Mouse (Mus musculus) urinary bladder, postnatal 4 days (tissue): ENCODE data around the gene Arrdc1.

Source experiments
- DNase-seq, 2 experiments: peaks; one replicate each; pipeline ENCODE4 v3.0.0; 2021 to 2022; ENCODE audit warnings: low spot score in 2 of 2

Arrdc1 gene

GRCm38 (mm10) chr2:24925284-24925683, 9.8 kb downstream of the Arrdc1 start:
- DNase-seq, result no peak

- no peak for DNase-seq
Observed at GRCm38 (mm10) chr2:24923561-24923960, 11.5 kb downstream of the Arrdc1 start.

- no peak for DNase-seq
Observed at GRCm38 (mm10) chr2:24919839-24920175, 15.2 kb downstream of the Arrdc1 start.

DNA sequence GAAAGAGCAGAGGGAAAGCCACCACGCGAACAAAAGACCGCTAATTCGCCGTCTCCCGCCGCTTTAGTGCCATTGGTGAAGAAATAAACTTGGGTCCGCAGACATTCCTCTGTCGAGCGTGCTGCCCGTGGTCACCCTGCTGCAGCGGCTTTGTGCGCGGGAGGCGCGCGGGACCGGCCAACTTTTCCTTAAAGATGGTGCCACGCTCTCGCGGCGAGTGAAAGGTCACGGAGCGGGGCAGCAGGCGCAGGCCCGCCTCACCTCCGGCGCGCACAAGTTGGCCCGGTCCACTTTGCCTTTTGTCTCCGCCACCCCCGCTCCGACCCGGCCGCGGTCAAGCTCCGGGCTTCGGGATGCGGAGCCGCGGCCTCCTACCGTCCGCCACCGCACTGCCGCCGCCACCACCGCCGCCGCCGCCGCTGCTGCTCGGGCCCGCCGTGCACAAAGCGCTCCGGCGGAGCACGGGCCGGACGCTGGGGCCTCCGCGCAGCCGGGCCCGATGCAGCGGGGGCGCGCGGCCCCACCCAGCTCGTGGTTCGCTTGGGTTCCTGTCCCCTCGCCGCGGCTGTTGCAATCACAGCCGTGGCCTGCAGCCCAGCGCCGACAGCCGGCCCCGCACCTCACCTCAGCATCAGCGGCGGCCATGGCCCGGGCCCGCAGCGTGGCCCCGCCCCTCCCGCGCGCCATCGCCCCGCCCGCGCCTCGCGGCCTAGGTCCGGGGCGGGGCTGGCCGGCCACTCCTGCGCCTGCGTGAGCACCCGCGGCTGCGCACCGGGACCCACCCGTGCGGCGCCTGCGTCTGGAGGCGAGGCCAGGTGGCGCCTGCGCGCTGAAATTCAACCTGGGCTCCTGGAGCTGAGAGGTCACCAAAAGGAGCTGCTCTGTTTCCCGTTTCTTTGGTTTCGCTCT, 15.9 kb downstream of the Arrdc1 start, which contains the start of gene Ehmt1:
TSS of gene Ehmt1 (minus strand) at position 685 of the 909 bp plus-strand sequence.
- DNase-seq, result peak; percentile 93 to 94

- DNase-seq, result no peak
Observed at GRCm38 (mm10) chr2:24914762-24915161, 20.3 kb downstream of the Arrdc1 start.

DNA sequence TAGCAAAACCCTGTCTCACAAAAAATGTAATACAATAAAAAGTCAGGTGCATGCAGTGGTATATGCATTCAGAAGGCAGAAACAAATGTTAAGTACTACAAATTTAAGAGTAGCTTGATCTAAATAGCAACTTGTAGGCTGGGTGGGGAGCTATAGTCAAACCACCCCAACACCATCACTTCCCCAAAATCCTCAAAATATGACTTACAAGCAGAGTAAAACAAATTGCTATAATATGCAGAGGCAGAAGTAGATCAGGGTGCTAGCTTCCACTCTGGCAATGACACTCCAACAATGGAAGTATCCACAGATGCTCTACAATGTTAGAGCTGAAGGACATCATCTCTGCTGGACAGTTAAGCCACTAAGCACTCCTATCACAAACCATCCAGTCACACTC, 22.5 kb downstream of the Arrdc1 start:
- DNase-seq, result no peak

DNA sequence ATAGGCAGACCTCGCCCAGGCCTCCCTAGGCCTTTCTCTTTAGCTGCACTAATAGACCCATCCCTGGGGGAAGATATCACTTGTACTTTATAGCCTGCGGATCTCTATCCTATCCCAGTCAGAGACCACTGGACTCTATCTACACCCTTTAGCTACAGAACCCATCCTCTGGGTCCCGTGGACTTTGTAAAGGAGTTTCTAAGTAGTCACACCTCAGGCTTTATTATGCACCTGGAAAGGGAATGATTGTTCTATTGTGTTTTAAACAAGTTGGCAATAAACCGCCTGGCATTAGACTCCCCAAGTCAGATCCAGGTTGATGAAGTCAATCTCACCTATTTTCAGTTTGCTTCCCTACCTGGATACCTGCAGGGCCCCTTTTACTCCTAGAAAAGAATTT, 22.9 kb downstream of the Arrdc1 start:
- DNase-seq, result no peak

DNA sequence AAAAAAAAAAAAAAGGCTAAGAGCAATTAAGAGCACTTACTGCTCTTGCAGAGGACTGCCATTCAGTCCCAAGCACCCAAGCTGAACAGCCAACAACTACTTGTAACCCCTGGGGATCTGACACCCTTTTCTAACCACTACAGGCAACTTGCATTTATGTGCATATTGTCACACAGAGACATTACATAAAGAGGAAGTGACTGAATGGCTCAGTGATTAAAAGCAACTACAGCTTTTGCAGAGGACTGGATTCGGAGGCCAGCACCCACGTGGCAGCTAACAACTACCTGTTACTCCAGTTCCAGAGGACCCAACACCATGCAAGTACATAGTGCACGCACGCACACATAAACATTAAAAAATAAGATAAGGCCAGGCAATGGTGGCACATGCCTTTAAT, 24.6 kb downstream of the Arrdc1 start:
- no peak for DNase-seq

- DNase-seq, result no peak
Observed at GRCm38 (mm10) chr2:24905653-24906155, 29.3 kb downstream of the Arrdc1 start.

GRCm38 (mm10) chr2:24904823-24905652, 30.0 kb downstream of the Arrdc1 start:
- DNase-seq, result no peak

GRCm38 (mm10) chr2:24902999-24903398, 32.1 kb downstream of the Arrdc1 start:
- DNase-seq, result no peak

DNA sequence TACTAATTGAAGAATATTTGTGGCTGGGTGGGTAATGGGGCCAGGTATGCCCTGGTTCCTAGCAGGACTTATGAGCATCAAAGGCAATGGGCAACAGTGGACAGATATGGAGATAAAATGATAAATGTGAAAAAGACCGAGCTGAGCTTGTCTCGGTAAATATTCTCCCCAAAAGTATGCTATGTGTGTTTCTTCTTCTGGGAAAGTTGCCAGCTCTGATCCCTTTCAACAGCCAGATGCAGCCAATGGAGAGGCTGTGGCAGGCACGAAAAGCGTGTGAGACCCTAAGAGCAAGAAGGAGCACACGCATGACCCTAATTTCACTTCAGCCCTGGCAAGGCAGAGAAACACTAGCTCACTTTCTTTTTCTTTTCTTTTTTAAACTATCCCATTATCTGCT, 34.0 kb downstream of the Arrdc1 start:
- no peak for DNase-seq

GRCm38 (mm10) chr2:24899292-24899691, 35.8 kb downstream of the Arrdc1 start:
- DNase-seq, result no peak

DNA sequence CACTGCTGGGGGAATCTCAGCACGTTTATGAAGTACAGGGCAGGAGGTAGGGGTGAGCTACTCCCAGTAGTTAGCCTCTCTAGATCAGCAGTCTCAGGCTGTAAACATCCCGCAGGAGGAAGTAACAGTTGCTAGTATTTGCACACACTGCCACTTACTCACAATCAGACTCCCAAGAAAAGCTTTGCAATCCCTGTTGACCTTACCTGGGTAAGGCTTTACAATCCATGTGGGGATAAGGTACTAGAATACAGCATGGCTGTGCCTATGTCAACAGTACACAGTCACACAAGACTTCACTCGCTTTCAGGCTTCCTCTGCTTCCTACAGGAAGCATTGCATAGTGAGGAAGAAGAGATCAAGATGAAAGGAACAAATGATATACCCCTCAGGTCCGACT, 38.3 kb downstream of the Arrdc1 start:
- DNase-seq, result no peak

- DNase-seq, result no peak
Observed at GRCm38 (mm10) chr2:24894211-24894610, 40.8 kb downstream of the Arrdc1 start.

DNA sequence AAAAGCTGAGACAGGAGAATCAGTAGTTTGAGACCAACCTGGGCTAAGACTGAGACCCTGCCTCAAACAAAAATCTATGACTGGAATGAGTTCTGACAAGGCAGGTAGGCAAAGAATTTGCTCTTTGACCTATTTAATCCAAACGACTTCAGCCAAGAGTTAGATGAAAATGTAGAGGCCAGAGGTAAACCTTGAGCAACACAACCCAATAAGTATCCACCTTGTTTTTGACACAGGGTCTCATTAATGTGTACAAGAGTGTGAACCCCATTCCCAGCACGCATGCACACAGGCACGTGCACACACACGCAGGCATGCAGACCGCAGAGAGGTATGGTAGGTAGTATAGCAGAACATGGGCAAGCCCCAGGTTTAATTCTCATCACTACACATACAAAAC, 42.7 kb downstream of the Arrdc1 start:
- DNase-seq, result no peak

DNA sequence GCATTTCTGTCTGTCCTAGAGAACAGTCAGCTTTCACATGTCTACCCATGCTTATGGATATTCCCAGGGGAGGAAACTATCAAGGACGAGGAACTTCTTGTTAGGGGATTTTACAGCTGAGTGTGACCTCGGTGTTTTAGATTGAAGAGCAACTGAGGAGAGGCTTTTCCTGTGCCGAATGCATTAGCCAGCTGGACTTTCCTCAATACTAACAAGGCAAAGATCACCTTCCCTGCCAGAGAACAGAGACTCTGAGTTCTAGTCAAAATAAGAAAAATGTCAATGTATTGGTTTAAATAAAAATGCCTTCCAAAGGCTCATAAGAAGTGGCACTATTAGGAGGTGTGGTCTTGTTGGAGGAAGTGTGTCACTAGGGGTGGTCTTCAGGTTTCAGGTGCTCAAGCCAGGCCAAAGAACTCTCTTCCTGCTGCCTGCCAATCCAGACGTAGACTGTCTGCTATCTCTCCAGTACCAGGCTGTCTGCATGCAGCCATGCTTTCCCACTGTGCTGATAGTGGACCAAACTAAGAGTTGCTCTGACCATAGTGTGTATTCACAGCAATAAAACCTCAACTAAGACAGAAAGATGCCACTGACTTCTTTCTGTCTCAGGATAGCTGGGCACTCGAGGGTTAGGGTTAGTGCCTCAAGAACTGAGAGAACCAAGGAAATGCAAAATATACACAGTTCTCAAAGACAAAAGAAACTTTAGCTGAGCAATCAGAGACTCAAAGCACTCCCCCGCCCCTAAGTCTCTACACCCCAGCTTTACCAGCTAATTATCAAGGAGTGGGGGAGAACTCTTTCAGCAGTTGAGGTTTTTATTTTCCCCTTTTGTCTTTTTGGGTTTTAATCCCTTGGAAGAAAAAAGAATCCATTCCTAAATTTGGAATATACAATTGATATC, 44.3 kb downstream of the Arrdc1 start:
- DNase-seq, result no peak

DNA sequence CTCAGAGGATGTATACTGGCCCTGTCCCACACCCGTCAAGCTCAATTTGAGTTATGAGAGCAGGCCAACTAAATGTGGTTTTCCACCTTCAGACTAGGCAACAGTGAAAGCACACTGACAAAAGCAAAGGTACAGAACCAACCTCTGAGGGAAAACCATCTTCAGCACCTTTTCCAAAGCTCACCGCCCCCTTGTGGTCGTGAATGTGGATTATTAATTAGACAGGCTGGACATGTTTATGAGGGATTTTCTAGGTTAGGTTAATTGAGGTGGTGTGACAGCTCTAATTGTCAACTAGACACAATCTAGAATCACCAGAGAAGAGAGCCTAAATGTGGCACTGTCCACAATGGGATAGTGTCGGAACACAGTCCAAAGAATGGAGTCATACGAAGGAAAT, 46.2 kb downstream of the Arrdc1 start:
- DNase-seq, result no peak

DNA sequence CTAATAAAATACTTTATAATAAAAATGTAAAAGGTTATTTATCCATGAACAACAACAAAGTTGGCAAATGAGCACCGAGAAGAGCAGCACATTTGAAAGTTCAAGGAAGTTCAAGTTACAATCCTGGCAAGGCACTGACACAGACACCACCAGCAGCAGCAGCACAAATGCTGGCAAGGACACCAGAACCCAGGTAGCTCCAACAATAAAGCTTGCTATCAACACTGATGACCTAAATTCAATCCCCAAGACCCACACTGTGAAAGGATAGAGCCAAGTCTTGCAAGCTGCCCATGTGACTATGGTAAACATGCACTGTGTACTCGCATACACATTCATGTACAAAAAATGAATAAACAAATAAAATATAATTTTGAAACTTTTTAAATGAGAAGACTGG, 54.4 kb downstream of the Arrdc1 start:
- no peak for DNase-seq
